Mouse (Mus musculus): ENCODE results near the gene Cyb561d1. TPM values are rescaled to one million over a fixed set of nuclear protein-coding genes. Genes with fewer than 3 reads are reported as not detected.
A peak's percentile ranks its signal among the peaks of the same experiment; 100 is the strongest.

Gene Cyb561d1
- polyA plus RNA-seq, 1 experiment: 3.2 TPM

DNA sequence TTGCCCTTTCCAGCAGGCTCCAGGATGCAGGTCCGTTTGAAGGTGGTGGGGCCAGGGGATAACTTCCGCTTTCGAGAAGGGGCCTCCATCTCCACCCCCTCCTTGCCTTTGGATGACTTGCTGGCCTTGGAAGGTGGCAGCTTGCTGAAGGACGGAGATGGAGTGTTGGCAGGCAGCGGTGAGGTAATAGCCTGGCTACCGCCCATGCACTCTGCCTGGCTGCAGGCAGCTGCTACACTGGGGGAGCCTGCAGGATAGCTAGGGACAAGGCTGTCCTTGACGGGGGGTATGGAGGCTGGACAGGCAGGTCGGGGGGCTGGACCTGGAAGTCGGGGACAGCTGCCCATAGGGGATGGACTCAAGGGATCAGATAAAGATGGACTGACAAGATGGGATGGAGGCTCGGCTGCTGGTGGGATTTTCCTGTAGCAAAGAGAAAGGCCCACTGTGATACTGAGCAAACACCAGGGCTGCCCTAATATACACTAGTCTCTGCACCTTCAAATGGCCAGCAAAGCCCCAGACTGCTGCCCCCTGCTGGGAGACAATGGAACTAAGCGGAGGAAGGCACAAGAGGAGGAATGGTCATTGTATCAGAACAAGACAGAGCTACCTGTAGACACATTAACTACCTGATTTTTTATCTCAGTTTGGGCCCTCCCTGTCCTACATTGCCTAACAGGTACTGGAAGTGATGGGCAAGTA, 2.8 kb upstream of the Cyb561d1 start:
- no peaks in the 10 kb centered on the region for H3K27me3 ChIP-seq (ENCODE audit: control insufficient read depth, insufficient read depth, insufficient read length)
- no peak for TF ChIP-seq TCF12 (IDR thresholded peaks at IDR 0.05; ENCODE audit: insufficient read depth, poor library complexity, severe bottlenecking)
- TF ChIP-seq E2F4 (IDR thresholded peaks at IDR 0.05; ENCODE audit: insufficient read depth): no peak
- TF ChIP-seq SRF (IDR thresholded peaks at IDR 0.05; ENCODE audit: control insufficient read depth, insufficient read length, low read depth): no peak
- TF ChIP-seq POLR2A (IDR thresholded peaks at IDR 0.05; ENCODE audit: insufficient read length, low read depth): no peak
- no peak for TF ChIP-seq REST (IDR thresholded peaks at IDR 0.05; ENCODE audit: insufficient read depth, insufficient read length)
- no peak for TF ChIP-seq MYOG (IDR thresholded peaks at IDR 0.05; ENCODE audit: control insufficient read depth in 1 of 3, insufficient read depth in 1 of 3, insufficient read length in 2 of 3, low read depth in 2 of 3)
- TF ChIP-seq POLR2AphosphoS2 (IDR thresholded peaks at IDR 0.05; ENCODE audit: insufficient read length, low read depth): no peak
- no peak for TF ChIP-seq USF1 (IDR thresholded peaks at IDR 0.05; ENCODE audit: low read depth)
- TF ChIP-seq TCF3 (IDR thresholded peaks at IDR 0.05; ENCODE audit: insufficient read length, low read depth): no peak
- no peak for TF ChIP-seq MAX (IDR thresholded peaks at IDR 0.05; ENCODE audit: low read depth)
- TF ChIP-seq MYOD1 (IDR thresholded peaks at IDR 0.05; ENCODE audit: control insufficient read depth in 1 of 3, insufficient read length in 2 of 3, low read depth in 2 of 3): no peak
- TF ChIP-seq CEBPB (IDR thresholded peaks at IDR 0.05; ENCODE audit: insufficient read depth, poor library complexity, severe bottlenecking): no peak
- no peaks in the 10 kb centered on the region for H3K79me2 ChIP-seq (ENCODE audit: control insufficient read depth, insufficient read depth)
- no peak overlapping the region for H3K4me3 ChIP-seq
- H3ac ChIP-seq (ENCODE audit: control insufficient read depth, insufficient read length): no peak overlapping the region
- no peak overlapping the region for H3K4me2 ChIP-seq (ENCODE audit: low read depth)
- H3K36me3 ChIP-seq (ENCODE audit: control insufficient read depth, insufficient read depth): peaks cover 11% of the 10 kb centered on the region

DNA sequence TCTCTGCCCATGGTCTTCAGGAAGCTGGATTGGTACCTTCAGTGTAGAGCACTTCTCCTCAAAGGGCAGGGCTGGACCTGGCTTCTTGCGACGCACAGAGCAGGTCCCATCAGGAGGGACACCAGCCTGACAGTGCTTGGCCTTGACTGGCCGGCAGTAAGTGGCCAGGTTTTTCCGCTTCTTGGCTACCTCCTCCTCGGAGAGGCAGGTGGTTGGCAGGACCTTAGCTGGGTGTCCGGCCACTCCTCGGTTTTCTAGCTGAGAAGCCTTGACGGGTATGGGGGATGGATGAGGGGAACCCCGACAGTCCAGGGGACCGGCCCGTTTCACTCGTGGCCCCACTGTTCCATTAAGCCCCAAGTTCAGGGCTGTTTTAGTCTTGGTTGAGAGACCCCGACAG, 2.2 kb upstream of the Cyb561d1 start:
- Histone ChIP-seq H3K4me2 (ENCODE audit: low read depth) (no peak overlapping the region), H3K4me3 (no peak overlapping the region), H3ac (ENCODE audit: control insufficient read depth, insufficient read length) (no peak overlapping the region), H3K36me3 (ENCODE audit: control insufficient read depth, insufficient read depth) (peaks cover 11% of the 10 kb centered on the region), H3K27me3 (ENCODE audit: control insufficient read depth, insufficient read depth, insufficient read length) (no peaks in the 10 kb centered on the region), H3K79me2 (ENCODE audit: control insufficient read depth, insufficient read depth) (no peaks in the 10 kb centered on the region)
- TF ChIP-seq POLR2A (IDR thresholded peaks at IDR 0.05; ENCODE audit: insufficient read length, low read depth) (no peak), SRF (IDR thresholded peaks at IDR 0.05; ENCODE audit: control insufficient read depth, insufficient read length, low read depth) (no peak), TCF12 (IDR thresholded peaks at IDR 0.05; ENCODE audit: insufficient read depth, poor library complexity, severe bottlenecking) (no peak), POLR2AphosphoS2 (IDR thresholded peaks at IDR 0.05; ENCODE audit: insufficient read length, low read depth) (no peak)

DNA sequence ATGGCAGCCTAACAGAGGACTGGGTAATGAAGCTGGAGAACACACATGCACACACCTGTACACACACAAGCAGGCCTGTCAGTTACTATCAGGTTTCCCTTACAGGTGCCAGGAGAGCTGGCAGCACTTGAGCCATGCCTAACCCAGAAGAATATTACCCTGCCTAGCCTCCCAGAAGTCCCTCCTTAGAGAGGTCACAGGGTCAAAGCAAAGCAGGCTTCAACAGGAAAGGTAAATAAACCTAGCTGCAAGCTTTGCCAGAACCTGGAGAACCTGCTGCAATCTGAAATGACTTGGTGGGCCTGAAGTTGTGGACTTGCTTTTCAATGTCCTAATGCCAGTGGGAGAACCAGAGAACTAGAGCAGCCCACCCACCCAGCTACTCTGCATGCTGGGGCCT, 1.5 kb upstream of the Cyb561d1 start:
- TF ChIP-seq TCF3 (IDR thresholded peaks at IDR 0.05; ENCODE audit: insufficient read length, low read depth) (no peak), REST (IDR thresholded peaks at IDR 0.05; ENCODE audit: insufficient read depth, insufficient read length) (no peak), SRF (IDR thresholded peaks at IDR 0.05; ENCODE audit: control insufficient read depth, insufficient read length, low read depth) (no peak), MYOD1 (IDR thresholded peaks at IDR 0.05; ENCODE audit: control insufficient read depth in 1 of 3, insufficient read length in 2 of 3, low read depth in 2 of 3) (no peak), USF1 (IDR thresholded peaks at IDR 0.05; ENCODE audit: low read depth) (no peak), POLR2AphosphoS2 (IDR thresholded peaks at IDR 0.05; ENCODE audit: insufficient read length, low read depth) (no peak), CEBPB (IDR thresholded peaks at IDR 0.05; ENCODE audit: insufficient read depth, poor library complexity, severe bottlenecking) (no peak), MAX (IDR thresholded peaks at IDR 0.05; ENCODE audit: low read depth) (no peak), TCF12 (IDR thresholded peaks at IDR 0.05; ENCODE audit: insufficient read depth, poor library complexity, severe bottlenecking) (no peak), E2F4 (IDR thresholded peaks at IDR 0.05; ENCODE audit: insufficient read depth) (no peak), MYOG (IDR thresholded peaks at IDR 0.05; ENCODE audit: control insufficient read depth in 1 of 3, insufficient read depth in 1 of 3, insufficient read length in 2 of 3, low read depth in 2 of 3) (no peak), POLR2A (IDR thresholded peaks at IDR 0.05; ENCODE audit: insufficient read length, low read depth) (no peak)

DNA sequence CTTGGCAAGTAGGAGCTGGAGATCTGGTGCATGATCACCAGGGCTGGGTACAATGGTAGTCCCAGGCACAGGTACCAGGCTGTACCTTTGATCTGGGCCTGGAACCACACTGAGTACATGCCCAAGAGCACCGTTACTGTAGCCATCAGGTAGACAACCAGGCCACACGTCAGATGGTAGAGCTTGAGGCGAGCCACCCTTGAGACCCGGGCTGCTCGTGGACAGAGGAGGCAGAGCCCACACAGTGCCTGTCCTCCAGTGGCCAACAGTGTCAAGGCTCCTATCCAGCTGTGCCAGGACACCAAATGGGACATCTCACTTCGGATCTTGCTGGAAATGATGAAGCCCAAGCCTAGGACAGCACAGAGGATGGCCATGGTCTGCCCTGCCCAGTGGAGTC, 1.8 kb downstream of the Cyb561d1 start:
- Histone ChIP-seq H3K4me3 (no peak overlapping the region), H3K4me2 (ENCODE audit: low read depth) (peak overlapping the region; percentile 89)

More for the DNA sequence above, 1.5 kb upstream of the Cyb561d1 start:
- Histone ChIP-seq H3K36me3 (ENCODE audit: control insufficient read depth, insufficient read depth) (peaks cover 11% of the 10 kb centered on the region), H3ac (ENCODE audit: control insufficient read depth, insufficient read length) (no peak overlapping the region), H3K4me2 (ENCODE audit: low read depth) (no peak overlapping the region), H3K4me3 (no peak overlapping the region), H3K27me3 (ENCODE audit: control insufficient read depth, insufficient read depth, insufficient read length) (no peaks in the 10 kb centered on the region), H3K79me2 (ENCODE audit: control insufficient read depth, insufficient read depth) (no peaks in the 10 kb centered on the region)

DNA sequence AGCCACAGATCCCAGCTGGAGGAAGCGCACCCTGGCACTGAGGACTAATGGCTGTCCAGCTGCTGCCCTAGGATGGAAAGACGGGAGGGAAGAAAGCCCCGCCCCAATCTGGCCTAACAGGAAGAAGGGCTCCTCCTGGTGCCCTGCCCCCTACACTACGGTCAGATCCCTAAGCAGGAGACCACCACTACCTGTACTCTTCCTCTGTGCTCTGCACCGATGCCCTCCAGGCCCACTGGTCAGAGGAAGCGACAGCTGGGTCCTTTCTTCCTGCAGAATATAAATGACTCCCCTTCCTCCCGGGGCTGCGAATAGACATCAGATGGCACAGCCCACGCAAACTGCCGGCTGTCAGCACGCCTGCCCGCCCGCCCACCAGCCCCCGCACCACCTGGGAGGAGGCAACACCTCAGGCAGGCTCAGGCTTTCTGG, 3.9 kb downstream of the Cyb561d1 start:
- no peak overlapping the region for H3K4me3 ChIP-seq
- TF ChIP-seq MAX (IDR thresholded peaks at IDR 0.05; ENCODE audit: low read depth) (no peak), SRF (IDR thresholded peaks at IDR 0.05; ENCODE audit: control insufficient read depth, insufficient read length, low read depth) (no peak), MYOD1 (IDR thresholded peaks at IDR 0.05; ENCODE audit: control insufficient read depth in 1 of 3, insufficient read length in 2 of 3, low read depth in 2 of 3) (peak in 2 of 3 experiments; percentile 11 to 53), MYOG (IDR thresholded peaks at IDR 0.05; ENCODE audit: control insufficient read depth in 1 of 3, insufficient read depth in 1 of 3, insufficient read length in 2 of 3, low read depth in 2 of 3) (no peak), POLR2A (IDR thresholded peaks at IDR 0.05; ENCODE audit: insufficient read length, low read depth) (no peak), POLR2AphosphoS2 (IDR thresholded peaks at IDR 0.05; ENCODE audit: insufficient read length, low read depth) (no peak), CEBPB (IDR thresholded peaks at IDR 0.05; ENCODE audit: insufficient read depth, poor library complexity, severe bottlenecking) (no peak)
- H3K36me3 ChIP-seq (ENCODE audit: control insufficient read depth, insufficient read depth): no peaks in the 10 kb centered on the region
- H3K79me2 ChIP-seq (ENCODE audit: control insufficient read depth, insufficient read depth): no peaks in the 10 kb centered on the region
- H3K4me2 ChIP-seq (ENCODE audit: low read depth): no peak overlapping the region
- no peaks in the 10 kb centered on the region for H3K27me3 ChIP-seq (ENCODE audit: control insufficient read depth, insufficient read depth, insufficient read length)
- H3ac ChIP-seq (ENCODE audit: control insufficient read depth, insufficient read length): no peak overlapping the region

More for the DNA sequence above, 1.8 kb downstream of the Cyb561d1 start:
- Histone ChIP-seq H3K36me3 (ENCODE audit: control insufficient read depth, insufficient read depth) (no peaks in the 10 kb centered on the region), H3K79me2 (ENCODE audit: control insufficient read depth, insufficient read depth) (no peaks in the 10 kb centered on the region), H3ac (ENCODE audit: control insufficient read depth, insufficient read length) (no peak overlapping the region), H3K27me3 (ENCODE audit: control insufficient read depth, insufficient read depth, insufficient read length) (no peaks in the 10 kb centered on the region)
- TF ChIP-seq MAX (IDR thresholded peaks at IDR 0.05; ENCODE audit: low read depth): no peak

All from myocyte (in vitro differentiated cells).